Mouse (Mus musculus) limb, embryonic 14.5 days (tissue): ENCODE measurements around the gene Kras. TPM values are rescaled to one million over a fixed set of nuclear protein-coding genes. Genes with fewer than 3 reads are reported as not detected.

Source experiments
- ATAC-seq: fragments of 200-750 bp; cut with Nextera tagmentation; 2 replicates; pipeline ENCODE4 v1.8.0; 2017; ENCODE audit warnings: low read depth, moderate number of reproducible peaks, moderate TSS enrichment; ENCODE audit not compliant: low FRiP score
- DNase-seq: peaks from one replicate; pipeline ENCODE4 v3.0.0-alpha.2; 2015; ENCODE audit warnings: low spot score
- H3K27ac ChIP-seq: fragments of 300-500 bp; sonication (generic); replicated peaks from 2 replicates; pipeline ENCODE4 v1.5.1; 2014; ENCODE audit warnings: low read depth, mild to moderate bottlenecking, low read length, moderate library complexity, mixed read lengths
- H3K27me3 ChIP-seq: fragments of 300-500 bp; sonication (generic); 2 replicates; pipeline ENCODE4 v1.6.1; 2014; ENCODE audit warnings: low read length, mixed read lengths; ENCODE audit not compliant: control insufficient read depth, insufficient read depth
- H3K36me3 ChIP-seq: fragments of 300-500 bp; sonication (generic); 2 replicates; pipeline ENCODE4 v1.6.1; 2014; ENCODE audit warnings: mild to moderate bottlenecking, low read length, moderate library complexity, mixed read lengths; ENCODE audit not compliant: control insufficient read depth, insufficient read depth
- H3K4me1 ChIP-seq: fragments of 300-500 bp; sonication (generic); 2 replicates; pipeline ENCODE4 v1.6.1; 2014; ENCODE audit warnings: antibody characterized with exemption, low read length, mixed read lengths; ENCODE audit not compliant: control insufficient read depth, insufficient read depth
- H3K4me2 ChIP-seq: fragments of 300-500 bp; sonication (generic); replicated peaks from 2 replicates; pipeline ENCODE4 v1.6.1; 2014; ENCODE audit warnings: low read depth, mild to moderate bottlenecking, low read length, moderate library complexity; ENCODE audit not compliant: severe bottlenecking
- H3K4me3 ChIP-seq: fragments of 300-500 bp; sonication (generic); replicated peaks from 2 replicates; pipeline ENCODE4 v1.5.1; 2014; ENCODE audit warnings: low read length
- H3K9ac ChIP-seq: fragments of 300-500 bp; sonication (generic); 2 replicates; pipeline ENCODE4 v1.6.1; 2014; ENCODE audit warnings: mild to moderate bottlenecking, low read depth, low read length, moderate library complexity; ENCODE audit not compliant: severe bottlenecking
- H3K9me3 ChIP-seq: fragments of 300-500 bp; sonication (generic); 2 replicates; pipeline ENCODE4 v1.6.1; 2016; ENCODE audit warnings: low read length; ENCODE audit not compliant: control insufficient read depth
- POLR2A ChIP-seq: fragments of 200-500 bp; IDR thresholded peaks from 2 replicates; pipeline ENCODE4 v1.8.0; 2012; ENCODE audit warnings: inconsistent platforms, mild to moderate bottlenecking, moderate library complexity, borderline replicate concordance; ENCODE audit not compliant: insufficient read depth, insufficient read length; ENCODE audit errors: extremely low read depth
- WGBS: fragments of 180-500 bp; shearing (Covaris S2); extraction: QIAGEN DNeasy Blood & Tissue Kit; methylation state at CpG from one replicate; pipeline ENCODE4 v1.1.7; 2014; 5-methylcytosine and 5-hydroxymethylcytosine counted together
- polyA plus RNA-seq, 2 experiments: library from polyadenylated mRNA; depleted of rRNA in 1 of 2; stranded (reverse) in 1 of 2; unstranded in 1 of 2; fragments of >200 nt; fragmentation: Nextera tagmentation in 1 of 2; extraction: Ambion mirVana in 1 of 2; gene quantifications; 2 replicates each; pipeline versions ENCODE4 v1.2.1 to v1.2.3; 2012 to 2014

Gene Kras
- polyA plus RNA-seq, 2 experiments = 33.3 to 67.8 TPM

DNA sequence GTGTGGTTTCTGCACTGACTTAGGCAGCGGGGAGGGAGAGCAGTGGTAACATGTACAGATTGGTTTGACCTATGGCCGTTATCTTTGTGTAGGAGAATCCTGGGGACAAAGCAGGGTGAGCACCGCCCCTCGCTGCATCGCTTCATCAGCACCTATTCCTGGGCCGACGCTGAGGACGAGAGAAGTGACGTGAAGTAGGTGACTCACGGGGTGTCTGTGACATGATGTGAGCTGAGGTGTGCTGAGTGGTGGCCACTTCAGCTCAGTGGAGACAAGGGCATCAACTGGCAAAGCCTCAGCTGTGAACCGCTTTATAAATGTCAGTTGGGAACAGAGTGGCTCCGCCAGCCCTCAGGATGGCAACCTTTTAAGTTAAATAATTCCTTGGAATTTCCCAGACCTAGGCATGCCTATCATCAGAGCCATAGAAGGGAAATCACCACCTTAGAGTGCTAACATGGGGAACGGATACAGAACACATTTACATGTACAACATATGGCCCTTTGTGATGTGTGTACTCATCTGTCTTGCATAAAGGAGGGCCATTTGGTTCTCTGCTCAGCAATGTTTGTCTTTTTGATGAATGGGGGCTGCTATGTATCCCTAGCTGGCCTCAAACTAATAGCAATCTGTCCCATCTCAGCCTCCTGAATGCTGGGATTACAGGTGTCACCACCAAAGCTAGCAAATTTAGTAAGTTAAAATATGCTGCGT, 78.0 kb downstream of the Kras start:
- no peak overlapping the region for H3K4me2 ChIP-seq
- TF ChIP-seq POLR2A = no peak
- 72% methylated on average over 14 of the region's 14 CpGs for WGBS
- H3K27me3 ChIP-seq = no peaks in the 10 kb centered on the region
- no peak overlapping the region for H3K4me3 ChIP-seq
- H3K27ac ChIP-seq = no peak overlapping the region
- H3K4me1 ChIP-seq = peaks cover 35% of the 10 kb centered on the region
- ATAC-seq (no peak), DNase-seq (no peak)
- no peaks in the 10 kb centered on the region for H3K9me3 ChIP-seq
- H3K36me3 ChIP-seq = no peaks in the 10 kb centered on the region
- no peak overlapping the region for H3K9ac ChIP-seq

Other genes with a start within 250 kb of the Kras start
- gene Bcat1, start 174.1 kb downstream of the Kras start, polyA plus RNA-seq (2012; rRNA removed) = 10.9 and 11.6 TPM in 2 replicates
- gene Bcat1, start 174.1 kb downstream of the Kras start, polyA plus RNA-seq (2014; fragmentation: Nextera tagmentation; extraction: Ambion mirVana) = 30.4 and 34.0 TPM in 2 replicates
- gene Lrmp, start 134.6 kb downstream of the Kras start, polyA plus RNA-seq (2012; rRNA removed) = 5.5 TPM in 2 replicates
- 4.3 and 5.5 TPM in 2 replicates for gene Lrmp, start 134.6 kb downstream of the Kras start, polyA plus RNA-seq (2014; fragmentation: Nextera tagmentation; extraction: Ambion mirVana)
- gene Casc1, start 39.2 kb downstream of the Kras start, polyA plus RNA-seq (2012; rRNA removed) = 0.93 and 1.00 TPM in 2 replicates
- gene Casc1, start 39.2 kb downstream of the Kras start, polyA plus RNA-seq (2014; fragmentation: Nextera tagmentation; extraction: Ambion mirVana) = 0.29 and 0.41 TPM in 2 replicates
- gene Etfrf1, start 39.1 kb downstream of the Kras start, polyA plus RNA-seq (2012; rRNA removed) = 16.6 and 20.1 TPM in 2 replicates
- gene Etfrf1, start 39.1 kb downstream of the Kras start, polyA plus RNA-seq (2014; fragmentation: Nextera tagmentation; extraction: Ambion mirVana) = 29.5 and 29.8 TPM in 2 replicates